Mouse (Mus musculus): ENCODE data around the gene 2310030G06Rik.
A peak's percentile ranks its signal among the peaks of the same experiment; 100 is the strongest.

Gene 2310030G06Rik

DNA sequence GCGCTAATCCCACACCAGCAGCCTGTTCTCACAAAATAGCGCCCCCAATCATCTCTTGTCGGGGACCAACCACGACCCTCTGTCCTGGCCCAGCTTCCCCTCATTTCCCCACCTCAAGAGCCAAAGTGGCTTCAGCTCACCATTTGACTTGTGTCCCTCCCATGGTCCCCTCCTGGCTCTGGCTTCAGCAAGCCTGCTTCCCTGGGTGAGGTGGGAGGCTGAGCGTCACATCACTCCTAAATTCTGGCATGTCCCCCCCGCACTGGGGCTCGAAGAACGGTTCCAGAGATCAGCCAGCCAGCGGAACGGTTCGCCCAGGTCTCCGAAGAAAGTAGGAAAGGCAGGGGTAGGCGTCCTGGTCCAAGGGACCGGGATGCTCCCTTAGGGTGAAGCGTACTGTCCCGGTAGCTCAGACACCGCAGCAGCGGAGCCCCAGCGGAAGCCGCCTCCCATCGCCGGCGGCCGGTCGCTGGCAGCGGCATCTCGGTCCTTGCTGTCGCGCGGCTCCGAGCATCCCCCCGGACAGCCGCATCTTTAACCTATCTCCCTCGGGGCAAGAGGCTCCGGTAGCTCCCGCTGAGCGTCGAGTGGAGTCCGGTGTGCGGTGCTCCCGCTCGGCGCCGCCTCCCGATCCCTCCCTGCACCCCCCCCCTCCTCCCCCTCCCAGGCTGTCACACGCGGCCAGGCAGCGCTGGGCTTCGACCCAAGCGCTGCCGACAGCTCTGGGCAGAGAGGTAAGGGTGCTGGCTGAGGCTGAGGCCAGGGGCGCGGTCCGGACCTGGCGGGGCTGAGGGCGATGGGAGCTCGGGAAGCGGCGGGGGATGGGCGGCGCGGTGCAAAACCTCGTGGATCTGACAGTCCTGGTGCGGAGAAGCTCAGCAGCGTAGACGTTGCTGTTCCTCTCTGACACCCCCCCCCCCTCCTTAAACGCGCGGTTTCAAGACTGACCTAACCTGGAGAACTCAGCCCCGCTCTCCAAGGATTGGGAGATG is 47.6 kb downstream of the 2310030G06Rik start:
- DNase-seq: peak; percentile 81

DNA sequence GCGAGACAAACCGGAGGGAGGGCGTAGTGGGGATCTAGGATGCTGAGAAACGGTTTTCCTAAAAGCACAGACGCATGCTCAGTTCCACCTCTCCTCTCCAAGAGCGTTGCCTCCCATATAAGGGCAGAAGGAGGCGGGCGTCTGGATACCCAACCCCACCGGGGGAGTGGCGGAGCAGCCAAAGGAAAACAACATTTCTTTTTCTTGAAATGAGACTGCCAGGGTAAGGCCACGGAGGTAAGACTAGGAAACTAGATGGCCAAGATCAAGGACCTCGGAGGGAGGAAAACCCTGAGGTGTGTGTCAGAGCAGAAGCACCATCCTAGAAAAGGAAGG is 48.7 kb downstream of the 2310030G06Rik start:
- DNase-seq: peak; percentile 91

GRCm38 (mm10) chr9:50696851-50697705 is 49.3 kb downstream of the 2310030G06Rik start:
- no peak for DNase-seq

GRCm38 (mm10) chr9:50695153-50695552 is 51.2 kb downstream of the 2310030G06Rik start:
- no peak for DNase-seq

DNA sequence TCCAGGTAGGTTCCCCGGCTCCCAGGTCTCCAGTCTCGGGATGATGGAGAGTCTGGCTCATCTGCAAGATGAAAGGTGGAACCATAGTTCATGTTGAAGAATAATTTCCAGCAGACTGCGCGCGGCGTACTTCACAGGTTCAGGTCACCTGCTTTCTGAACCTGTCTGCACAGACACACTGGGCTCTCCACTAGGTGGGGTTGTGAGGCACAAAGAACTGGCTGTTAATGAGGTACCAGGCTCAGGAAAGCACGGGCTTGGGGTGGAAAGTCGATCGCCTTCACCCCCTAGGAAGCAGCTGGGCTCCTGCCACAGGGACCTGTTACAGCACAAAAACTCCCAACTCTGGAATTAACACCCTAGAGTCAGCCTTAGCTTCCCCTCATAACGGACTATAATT is 52.7 kb downstream of the 2310030G06Rik start:
- peak; percentile 61 for DNase-seq

- no peak for DNase-seq
Measured at GRCm38 (mm10) chr9:50692626-50693580, 53.4 kb downstream of the 2310030G06Rik start.

Data from cerebellum, adult 9-11 months (tissue).